2 mouse cellular contexts compared by ENCODE assay signal in the genomic region with DNA sequence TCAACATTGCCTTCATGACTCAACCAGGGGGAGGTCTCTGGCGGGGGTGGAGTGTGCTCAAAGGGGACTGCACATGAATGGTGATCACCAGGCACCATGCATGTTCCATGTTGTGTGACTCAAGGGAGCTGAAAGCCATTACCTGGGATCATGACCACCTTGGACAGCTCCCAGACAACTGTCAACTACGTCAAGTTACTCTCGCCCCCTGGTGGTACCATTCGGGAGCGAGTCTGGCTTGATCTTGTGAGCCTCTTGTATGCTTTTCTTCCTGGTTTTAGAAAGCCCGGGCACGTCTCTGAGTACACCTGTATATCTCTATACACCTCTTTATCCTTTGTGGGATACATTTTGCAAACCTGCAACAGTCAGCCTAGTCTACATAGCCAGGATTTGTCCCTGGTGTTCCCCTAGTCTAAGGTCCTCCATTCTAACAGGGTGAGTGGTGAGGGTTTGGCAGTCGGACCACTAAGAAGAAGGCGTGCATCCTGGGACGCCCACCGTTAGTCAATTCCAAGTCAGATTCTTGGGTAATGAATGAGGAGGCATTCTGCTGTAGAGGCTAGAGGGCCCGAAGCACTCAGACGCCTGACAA.
TF ChIP-seq lines count a peak whose summit lies in the region.

No protein-coding gene starts in this region.

TF ChIP-seq in C2C12, 6 proteins besides CTCF, POLR2A, EP300 and RAD21:
- TF ChIP-seq FOSL1 (IDR thresholded peaks at IDR 0.05; ENCODE audit: insufficient read depth, low read length, poor library complexity, severe bottlenecking), result no peak
- no peak for TF ChIP-seq MYOD1 (IDR thresholded peaks at IDR 0.05; ENCODE audit: control insufficient read depth, insufficient read length, low read depth)
- no peak for TF ChIP-seq USF1 (IDR thresholded peaks at IDR 0.05; ENCODE audit: low read depth)
- peak; percentile 42 for TF ChIP-seq MAX (IDR thresholded peaks at IDR 0.05)
- TF ChIP-seq CEBPB (IDR thresholded peaks at IDR 0.05; ENCODE audit: low read depth), result no peak
- no peak for TF ChIP-seq MYOG (IDR thresholded peaks at IDR 0.05; ENCODE audit: control insufficient read depth, extremely low read depth, insufficient read length)

TF ChIP-seq in myocyte, 11 proteins besides CTCF, POLR2A, EP300 and RAD21:
- TF ChIP-seq MAX (IDR thresholded peaks at IDR 0.05; ENCODE audit: low read depth) (peak; percentile 24), USF1 (IDR thresholded peaks at IDR 0.05; ENCODE audit: low read depth) (no peak), REST (IDR thresholded peaks at IDR 0.05; ENCODE audit: insufficient read depth, insufficient read length) (peak; percentile 93), TCF12 (IDR thresholded peaks at IDR 0.05; ENCODE audit: insufficient read depth, poor library complexity, severe bottlenecking) (no peak), E2F4 (IDR thresholded peaks at IDR 0.05; ENCODE audit: insufficient read depth) (no peak), MYOG (IDR thresholded peaks at IDR 0.05; ENCODE audit: control insufficient read depth in 1 of 3, insufficient read depth in 1 of 3, insufficient read length in 2 of 3, low read depth in 2 of 3) (no peak), SRF (IDR thresholded peaks at IDR 0.05; ENCODE audit: control insufficient read depth, insufficient read length, low read depth) (no peak)
TF ChIP-seq in myocyte: peak in this region for 2.
